Mouse (Mus musculus) ES-Bruce4 (cell line): ENCODE results near the gene Slc17a2. TPM values are rescaled to one million over a fixed set of nuclear protein-coding genes. Genes with fewer than 3 reads are reported as not detected.

Experiments
- H3K27ac ChIP-seq: 2 replicates; pipeline ENCODE4 v1.5.1; 2012; ENCODE audit warnings: low read length, inconsistent platforms; ENCODE audit not compliant: insufficient read depth
- H3K27me3 ChIP-seq: 2 replicates; pipeline ENCODE4 v1.6.1; 2012; ENCODE audit warnings: mild to moderate bottlenecking, low read length, inconsistent platforms; ENCODE audit not compliant: control insufficient read depth, poor library complexity, insufficient read depth, severe bottlenecking
- H3K36me3 ChIP-seq: 2 replicates; pipeline ENCODE4 v1.6.1; 2012; ENCODE audit warnings: inconsistent platforms, mild to moderate bottlenecking, low read length, moderate library complexity; ENCODE audit not compliant: control insufficient read depth, poor library complexity, insufficient read depth, severe bottlenecking
- H3K4me1 ChIP-seq: one replicate; pipeline ENCODE4 v1.8.1; 2011; ENCODE audit warnings: low read length; ENCODE audit not compliant: control insufficient read depth, insufficient read depth
- H3K4me3 ChIP-seq: 2 replicates; pipeline ENCODE4 v1.5.1; 2011; ENCODE audit warnings: low read depth, mild to moderate bottlenecking, low read length
- H3K9ac ChIP-seq: 2 replicates; pipeline ENCODE4 v1.6.1; 2012; ENCODE audit warnings: low read depth, mild to moderate bottlenecking, inconsistent platforms; ENCODE audit not compliant: poor library complexity, severe bottlenecking
- H3K9me3 ChIP-seq: replicated peaks from 2 replicates; pipeline ENCODE4 v1.6.1; 2012; ENCODE audit warnings: mild to moderate bottlenecking, low read length, inconsistent platforms; ENCODE audit not compliant: control insufficient read depth, poor library complexity, insufficient read depth, severe bottlenecking
- CTCF ChIP-seq: IDR thresholded peaks from one replicate; pipeline ENCODE4 v1.8.1; 2011; ENCODE audit warnings: low read depth, low read length
- EP300 ChIP-seq: IDR thresholded peaks from 2 replicates; pipeline ENCODE4 v1.6.1; 2011; ENCODE audit warnings: low read depth, low read length; ENCODE audit not compliant: insufficient read depth
- POLR2A ChIP-seq: IDR thresholded peaks from one replicate; pipeline ENCODE4 v1.8.1; 2011; ENCODE audit warnings: low read length; ENCODE audit not compliant: insufficient read depth
- polyA plus RNA-seq: library from polyadenylated mRNA; stranded (reverse); fragments of >200 nt; gene quantifications from 2 replicates; pipeline ENCODE4 v1.2.4, GENCODE M21; 2011; ENCODE audit warnings: low read depth; ENCODE audit not compliant: missing spikeins, insufficient read depth, insufficient read length

The Slc17a2 gene
- polyA plus RNA-seq, 1 experiment: not detected

- no peak within 1 kb of the TSS for H3K27ac ChIP-seq
- no peak within 1 kb of the TSS for H3K9ac ChIP-seq
- H3K9me3 ChIP-seq: no peaks in the 10 kb centered on the region
- H3K27me3 ChIP-seq: no peaks in the 10 kb centered on the region
- H3K4me1 ChIP-seq: no peaks in the 10 kb centered on the region
- no peak for TF ChIP-seq CTCF
- no peaks in the 10 kb centered on the region for H3K36me3 ChIP-seq
- H3K4me3 ChIP-seq: no peak within 1 kb of the TSS
These were observed 32.5 kb downstream of the Slc17a2 start, which contains the start of gene Slc17a3 for GRCm38 (mm10) chr13:23839308-23839707. TSS of gene Slc17a3 (plus strand) at chr13:23839434.

- Histone ChIP-seq H3K9me3 (no peaks in the 10 kb centered on the region), H3K4me1 (no peaks in the 10 kb centered on the region), H3K9ac (no peak overlapping the region), H3K36me3 (no peaks in the 10 kb centered on the region), H3K27me3 (no peaks in the 10 kb centered on the region; the same call in 1 of the 2 replicates), H3K27ac (no peak overlapping the region), H3K4me3 (no peak overlapping the region)
- TF ChIP-seq EP300: no peak
- no peak for TF ChIP-seq CTCF
- TF ChIP-seq POLR2A: no peak
These were observed 39.1 kb downstream of the Slc17a2 start for GRCm38 (mm10) chr13:23845851-23846250.

GRCm38 (mm10) chr13:23849299-23849698 lies 42.5 kb downstream of the Slc17a2 start:
- TF ChIP-seq EP300 (no peak), POLR2A (no peak), CTCF (no peak)
- no peak overlapping the region for H3K9ac ChIP-seq
- no peak overlapping the region for H3K4me3 ChIP-seq
- H3K27me3 ChIP-seq: no peaks in the 10 kb centered on the region; the same call in 1 of the 2 replicates
- H3K27ac ChIP-seq: no peak overlapping the region
- no peaks in the 10 kb centered on the region for H3K9me3 ChIP-seq
- H3K4me1 ChIP-seq: no peaks in the 10 kb centered on the region
- no peaks in the 10 kb centered on the region for H3K36me3 ChIP-seq

DNA sequence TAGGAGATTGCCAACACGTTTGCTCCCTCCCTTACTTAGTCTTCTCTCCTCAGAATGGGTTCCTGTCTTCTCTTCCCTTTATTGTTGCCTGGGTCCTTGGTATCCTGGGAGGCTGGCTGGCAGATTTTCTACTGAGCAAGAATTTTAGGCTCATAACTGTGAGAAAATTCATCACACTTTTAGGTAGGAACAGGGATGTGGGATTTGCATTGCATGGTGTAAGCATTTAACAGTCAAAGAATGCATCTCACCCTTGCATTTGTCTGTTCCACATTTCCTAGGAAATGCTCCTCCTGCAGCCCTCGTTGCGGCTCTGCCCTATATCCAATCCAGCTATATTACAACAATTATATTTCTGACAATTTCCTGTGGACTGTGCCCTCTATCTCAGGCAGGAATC lies 49.6 kb downstream of the Slc17a2 start:
- TF ChIP-seq EP300 (no peak), CTCF (no peak), POLR2A (no peak)
- Histone ChIP-seq H3K4me3 (no peak overlapping the region), H3K9me3 (no peaks in the 10 kb centered on the region), H3K27me3 (no peaks in the 10 kb centered on the region), H3K4me1 (no peaks in the 10 kb centered on the region), H3K9ac (no peak overlapping the region), H3K36me3 (no peaks in the 10 kb centered on the region), H3K27ac (no peak overlapping the region)

DNA sequence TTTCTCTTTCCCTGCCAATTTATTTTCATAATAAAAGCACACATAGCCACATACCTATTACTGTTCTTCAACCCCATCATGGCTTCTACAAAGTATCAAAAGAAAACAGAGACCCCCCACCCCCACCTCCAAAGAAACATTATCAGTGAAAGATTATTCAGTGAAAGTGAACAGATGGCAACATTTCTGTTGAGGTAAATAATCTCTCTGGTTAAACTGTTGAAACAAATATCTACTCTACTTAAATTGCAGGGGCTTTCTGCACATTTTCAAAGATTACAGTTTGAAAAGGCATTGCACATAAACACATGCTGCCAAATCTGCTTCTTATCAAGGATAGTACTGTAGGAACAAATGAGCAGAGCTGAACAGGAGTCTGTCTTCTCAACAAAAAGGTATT lies 55.0 kb downstream of the Slc17a2 start:
- Histone ChIP-seq H3K4me1 (no peaks in the 10 kb centered on the region), H3K36me3 (no peaks in the 10 kb centered on the region), H3K27me3 (no peaks in the 10 kb centered on the region), H3K9me3 (no peaks in the 10 kb centered on the region), H3K4me3 (no peak overlapping the region), H3K9ac (no peak overlapping the region), H3K27ac (no peak overlapping the region)
- TF ChIP-seq CTCF (no peak), POLR2A (no peak), EP300 (no peak)

DNA sequence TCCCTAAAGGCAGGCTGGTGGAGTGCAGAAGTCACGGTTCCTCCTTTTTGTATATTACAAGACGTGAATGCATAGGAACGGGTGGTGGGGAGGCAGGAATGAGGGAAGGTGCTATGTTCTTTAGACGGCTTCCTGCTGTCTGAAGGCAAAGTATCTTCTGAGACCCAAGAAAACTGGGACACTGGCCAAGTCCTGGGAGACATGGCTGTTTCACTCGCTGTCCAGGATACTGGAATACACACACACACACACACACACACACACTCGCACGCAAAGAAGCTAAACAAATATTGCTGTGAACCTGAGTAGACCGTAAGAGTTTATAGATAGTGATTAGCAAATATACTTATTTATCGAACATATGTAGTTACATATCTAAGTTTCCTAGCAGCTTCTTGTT lies 57.9 kb downstream of the Slc17a2 start:
- no peaks in the 10 kb centered on the region for H3K27me3 ChIP-seq
- no peak overlapping the region for H3K9ac ChIP-seq
- H3K4me3 ChIP-seq: no peak overlapping the region
- H3K36me3 ChIP-seq: no peaks in the 10 kb centered on the region
- H3K9me3 ChIP-seq: no peaks in the 10 kb centered on the region
- H3K27ac ChIP-seq: no peak overlapping the region
- no peak for TF ChIP-seq CTCF
- no peak for TF ChIP-seq EP300
- TF ChIP-seq POLR2A: no peak
- H3K4me1 ChIP-seq: no peaks in the 10 kb centered on the region
